Mouse (Mus musculus) G1E (cell line): Measurements from ENCODE around the gene Nfkb2.

ENCODE experiments used
- CTCF ChIP-seq: IDR thresholded peaks from 2 replicates; pipeline ENCODE4 v1.5.1; 2012; ENCODE audit warnings: low read depth, low read length, inconsistent platforms, mixed read lengths
- GATA1 ChIP-seq: IDR thresholded peaks from 2 replicates; pipeline ENCODE4 v1.6.1; 2012; ENCODE audit warnings: borderline replicate concordance, low read length, inconsistent platforms, mixed read lengths

- TF ChIP-seq CTCF, result no peak
- no peak for TF ChIP-seq GATA1
Observed at GRCm38 (mm10) chr19:46318586-46319378, 14.7 kb downstream of the Nfkb2 start.
